Mouse (Mus musculus) ES-E14 (cell line): ENCODE measurements around the gene Heyl. TPM values are rescaled to one million over a fixed set of nuclear protein-coding genes. Genes with fewer than 3 reads are reported as not detected.

Source experiments
- DNase-seq: peaks from one replicate; pipeline ENCODE4 v3.0.0-alpha.2; 2013; ENCODE audit warnings: low read depth, low spot score
- H3K27ac ChIP-seq: 2 replicates; pipeline ENCODE4 v1.5.1; 2012; ENCODE audit warnings: low read depth, mild to moderate bottlenecking, low read length, moderate library complexity, mixed read lengths; ENCODE audit not compliant: poor library complexity, insufficient read depth, severe bottlenecking
- H3K36me3 ChIP-seq: 2 replicates; pipeline ENCODE4 v1.6.1; 2012; ENCODE audit warnings: mild to moderate bottlenecking, low read length, moderate library complexity, mixed read lengths; ENCODE audit not compliant: control insufficient read depth, poor library complexity, insufficient read depth, severe bottlenecking
- H3K4me1 ChIP-seq, 2 experiments: fragments of 150-350 bp in 1 of 2; sonication (generic) in 1 of 2; 2 replicates each; pipeline ENCODE4 v1.6.1; 2012; ENCODE audit warnings: low read length in 2 of 2, mild to moderate bottlenecking in 1 of 2, mixed read lengths in 1 of 2; ENCODE audit not compliant: control insufficient read depth in 2 of 2, insufficient read depth in 2 of 2, poor library complexity in 1 of 2
- H3K4me3 ChIP-seq, 2 experiments: fragments of 150-350 bp in 1 of 2; sonication (generic) in 1 of 2; 2 replicates each; pipeline ENCODE4 v1.5.1; 2012; ENCODE audit warnings: low read length in 2 of 2, low read depth in 1 of 2, mild to moderate bottlenecking in 1 of 2, mixed read lengths in 1 of 2; ENCODE audit not compliant: insufficient read depth in 1 of 2, poor library complexity in 1 of 2, severe bottlenecking in 1 of 2
- H3K9ac ChIP-seq: 2 replicates; pipeline ENCODE4 v1.6.1; 2012; ENCODE audit warnings: low read depth, mild to moderate bottlenecking, low read length, mixed read lengths; ENCODE audit not compliant: poor library complexity, insufficient read depth, severe bottlenecking
- H3K9me3 ChIP-seq: fragments of 150-350 bp; sonication (generic); 2 replicates; pipeline ENCODE4 v1.6.1; 2012; ENCODE audit warnings: low read depth, mild to moderate bottlenecking, low read length; ENCODE audit not compliant: control insufficient read depth, insufficient read depth
- CHD2 ChIP-seq: IDR thresholded peaks from 2 replicates; pipeline ENCODE4 v1.6.1; 2014; ENCODE audit warnings: mild to moderate bottlenecking, low read depth, low read length, inconsistent platforms
- HCFC1 ChIP-seq: IDR thresholded peaks from 2 replicates; pipeline ENCODE4 v1.6.1; 2012; ENCODE audit warnings: low read length, inconsistent platforms, borderline replicate concordance; ENCODE audit not compliant: insufficient read depth
- MAFK ChIP-seq: IDR thresholded peaks from 2 replicates; pipeline ENCODE4 v1.6.1; 2014; ENCODE audit warnings: mild to moderate bottlenecking, low read depth, low read length, inconsistent platforms; ENCODE audit not compliant: insufficient read depth
- ZC3H11A ChIP-seq: IDR thresholded peaks from 2 replicates; pipeline ENCODE4 v1.6.1; 2012; ENCODE audit warnings: low read depth, mild to moderate bottlenecking, inconsistent platforms, low read length, borderline replicate concordance
- ZNF384 ChIP-seq: IDR thresholded peaks from 2 replicates; pipeline ENCODE4 v1.6.1; 2012; ENCODE audit warnings: low read depth, low read length, inconsistent platforms
- in situ Hi-C, 2 experiments: fragments of 600-800 bp; cut with MboI; formaldehyde crosslinking; loops; one replicate each; pipeline ENCODE4 v1.15.1; 2025; ENCODE audit warnings: low sequenced_read_pairs in 2 of 2, inconsistent platforms in 1 of 2; ENCODE audit not compliant: unreplicated experiment in 2 of 2
- total RNA-seq: library from RNA; depleted of rRNA; stranded (reverse); fragments of 300-350 nt; gene quantifications from 2 replicates; pipeline ENCODE4 v1.2.3, GENCODE M21; 2012

Gene Heyl
- total RNA-seq, 1 experiment: not detected

- no peak for DNase-seq
- Histone ChIP-seq H3K9me3 (no peaks in the 10 kb centered on the region), H3K27ac (no peak overlapping the region), H3K4me3 (no peak overlapping the region), H3K9ac (no peak overlapping the region), H3K4me1 (no peaks in the 10 kb centered on the region; a peak in 1 of 4 replicates), H3K36me3 (peaks cover 82% of the 10 kb centered on the region)
- TF ChIP-seq ZC3H11A (no peak), HCFC1 (no peak), ZNF384 (no peak), CHD2 (no peak), MAFK (no peak)
- in situ Hi-C loops: no loop called here
These were observed 62.3 kb downstream of the Heyl start for GRCm38 (mm10) chr4:123295516-123296147.

GRCm38 (mm10) chr4:123296148-123296534 is 62.8 kb downstream of the Heyl start:
- Histone ChIP-seq H3K9me3 (no peaks in the 10 kb centered on the region), H3K4me1 (no peaks in the 10 kb centered on the region; a peak in 1 of 4 replicates), H3K9ac (no peak overlapping the region), H3K4me3 (no peak overlapping the region), H3K27ac (no peak overlapping the region), H3K36me3 (peaks cover 77% of the 10 kb centered on the region)
- no peak for DNase-seq
- TF ChIP-seq ZNF384 (no peak), MAFK (no peak), HCFC1 (no peak), ZC3H11A (no peak), CHD2 (no peak)
- in situ Hi-C loops: no loop called here

DNA sequence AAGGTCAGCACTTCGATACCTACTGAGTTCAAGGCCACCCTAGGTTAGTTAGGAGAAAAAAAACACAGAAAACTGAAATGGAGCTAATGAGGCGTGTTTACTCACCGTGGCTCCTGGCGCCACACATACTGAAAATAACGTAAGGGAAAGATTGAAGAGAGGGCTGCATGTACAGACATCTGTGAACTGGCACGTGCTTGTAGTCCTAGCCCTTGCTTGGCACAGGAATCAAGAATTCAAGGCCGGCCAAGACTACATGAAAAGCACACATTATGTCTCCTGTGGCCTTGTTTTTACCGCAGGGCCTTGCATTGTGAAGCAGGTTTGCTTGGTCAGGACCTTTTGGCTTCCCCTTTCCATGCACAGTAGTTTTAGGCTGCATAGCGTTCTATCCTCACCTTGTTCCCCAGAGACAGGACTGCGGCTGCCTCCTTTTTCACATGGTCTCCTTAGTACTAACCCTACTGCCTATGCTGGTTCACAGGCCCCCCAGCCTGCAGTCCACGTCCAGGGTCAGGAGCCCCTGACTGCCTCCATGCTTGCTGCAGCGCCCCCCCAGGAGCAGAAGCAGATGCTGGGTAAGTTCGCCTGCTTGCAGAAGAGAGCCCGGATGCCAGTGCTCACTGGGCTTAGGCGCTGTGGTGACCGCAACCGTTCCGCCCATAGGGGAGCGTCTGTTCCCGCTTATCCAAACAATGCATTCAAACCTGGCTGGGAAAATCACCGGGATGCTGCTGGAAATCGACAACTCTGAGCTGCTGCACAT is 64.0 kb downstream of the Heyl start:
- DNase-seq: no peak
- Histone ChIP-seq H3K27ac (no peak overlapping the region), H3K9ac (no peak overlapping the region), H3K9me3 (no peaks in the 10 kb centered on the region), H3K4me1 (no peaks in the 10 kb centered on the region; a peak in 1 of 4 replicates), H3K4me3 (no peak overlapping the region), H3K36me3 (peaks cover 70% of the 10 kb centered on the region)
- in situ Hi-C loops: no loop called here
- TF ChIP-seq HCFC1 (no peak), CHD2 (no peak), MAFK (no peak), ZNF384 (no peak), ZC3H11A (no peak)

- Histone ChIP-seq H3K27ac (no peak overlapping the region), H3K36me3 (peaks cover 70% of the 10 kb centered on the region), H3K4me1 (no peaks in the 10 kb centered on the region; a peak in 1 of 4 replicates), H3K9me3 (no peaks in the 10 kb centered on the region), H3K4me3 (no peak overlapping the region), H3K9ac (no peak overlapping the region)
- TF ChIP-seq HCFC1 (no peak), ZC3H11A (no peak), MAFK (no peak), CHD2 (no peak), ZNF384 (no peak)
- DNase-seq: no peak
- in situ Hi-C loops: no loop called here
These were observed 64.9 kb downstream of the Heyl start for GRCm38 (mm10) chr4:123298226-123298625.
